Mouse (Mus musculus) heart, embryonic 11.5 days (tissue): ENCODE results near the gene Rapsn. TPM values are rescaled to one million over a fixed set of nuclear protein-coding genes. Genes with fewer than 3 reads are reported as not detected.

ENCODE experiments used
- ATAC-seq: fragments of 200-750 bp; cut with Nextera tagmentation; replicated peaks from 2 replicates; pipeline ENCODE4 v1.8.0; 2017; ENCODE audit warnings: moderate library complexity; ENCODE audit not compliant: insufficient number of reproducible peaks, low FRiP score, low TSS enrichment
- H3K27ac ChIP-seq: fragments of 300-500 bp; sonication (generic); 2 replicates; pipeline ENCODE4 v1.5.1; 2014; ENCODE audit warnings: mild to moderate bottlenecking, low read depth, low read length
- H3K27me3 ChIP-seq: fragments of 300-500 bp; sonication (generic); 2 replicates; pipeline ENCODE4 v1.6.1; 2014; ENCODE audit warnings: mild to moderate bottlenecking, low read length, mixed read lengths; ENCODE audit not compliant: control insufficient read depth, insufficient read depth
- H3K36me3 ChIP-seq: fragments of 300-500 bp; sonication (generic); 2 replicates; pipeline ENCODE4 v1.6.1; 2014; ENCODE audit warnings: mild to moderate bottlenecking, low read length, moderate library complexity, mixed read lengths; ENCODE audit not compliant: control insufficient read depth, insufficient read depth
- H3K4me1 ChIP-seq: fragments of 300-500 bp; sonication (generic); 2 replicates; pipeline ENCODE4 v1.6.1; 2014; ENCODE audit warnings: low read length; ENCODE audit not compliant: control insufficient read depth, insufficient read depth
- H3K4me2 ChIP-seq: fragments of 300-500 bp; sonication (generic); 2 replicates; pipeline ENCODE4 v1.6.1; 2014; ENCODE audit warnings: mild to moderate bottlenecking, moderate library complexity
- H3K4me3 ChIP-seq: fragments of 300-500 bp; sonication (generic); 2 replicates; pipeline ENCODE4 v1.5.1; 2014; ENCODE audit warnings: low read depth, low read length
- H3K9ac ChIP-seq: fragments of 300-500 bp; sonication (generic); 2 replicates; pipeline ENCODE4 v1.6.1; 2014; ENCODE audit warnings: mild to moderate bottlenecking, low read depth, low read length, moderate library complexity
- H3K9me3 ChIP-seq: fragments of 300-500 bp; sonication (generic); replicated peaks from 2 replicates; pipeline ENCODE4 v1.6.1; 2016; ENCODE audit warnings: low read length; ENCODE audit not compliant: control insufficient read depth
- WGBS: fragments of 180-500 bp; shearing (Covaris S2); extraction: QIAGEN DNeasy Blood & Tissue Kit; methylation state at CpG from one replicate; pipeline ENCODE4 v1.1.7; 2014; ENCODE audit not compliant: insufficient replicate concordance; 5-methylcytosine and 5-hydroxymethylcytosine counted together
- polyA plus RNA-seq: library from polyadenylated mRNA; unstranded; fragments of >200 nt; fragmentation: Nextera tagmentation; extraction: Ambion mirVana; gene quantifications from 2 replicates; pipeline ENCODE4 v1.2.1, GENCODE M21; 2014

Rapsn gene
- polyA plus RNA-seq, 1 experiment from 2014 or later = 11.3 TPM

DNA sequence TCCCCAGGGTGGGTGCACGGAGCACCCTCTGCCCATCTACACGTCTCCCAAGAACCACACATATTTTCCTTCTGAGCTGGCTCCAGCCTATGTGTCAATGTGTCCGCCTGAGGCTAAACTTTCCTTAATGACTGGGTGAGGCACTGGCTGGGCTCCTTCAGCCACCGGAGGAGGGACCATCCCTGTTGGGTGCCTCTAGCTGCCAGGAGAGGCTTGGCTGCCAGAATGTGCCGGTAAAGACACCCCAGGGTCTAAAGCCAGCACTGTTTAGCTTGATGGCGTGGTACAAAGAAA lies 33.4 kb downstream of the Rapsn start:
- peak overlapping the region; percentile 90 for H3K4me2 ChIP-seq
- no peak for ATAC-seq
- H3K4me3 ChIP-seq = peak overlapping the region; percentile 1; the same call in 1 of the 2 replicates
- peak overlapping the region; percentile 84 for H3K9ac ChIP-seq
- peak overlapping the region; percentile 87; the same call in 1 of the 2 replicates for H3K27ac ChIP-seq
- H3K4me1 ChIP-seq = peaks cover 19% of the 10 kb centered on the region
- no peaks in the 10 kb centered on the region for H3K9me3 ChIP-seq
- H3K27me3 ChIP-seq = no peaks in the 10 kb centered on the region
- peaks cover 13% of the 10 kb centered on the region for H3K36me3 ChIP-seq
- 51% methylated on average over 6 of the region's 6 CpGs for WGBS

DNA sequence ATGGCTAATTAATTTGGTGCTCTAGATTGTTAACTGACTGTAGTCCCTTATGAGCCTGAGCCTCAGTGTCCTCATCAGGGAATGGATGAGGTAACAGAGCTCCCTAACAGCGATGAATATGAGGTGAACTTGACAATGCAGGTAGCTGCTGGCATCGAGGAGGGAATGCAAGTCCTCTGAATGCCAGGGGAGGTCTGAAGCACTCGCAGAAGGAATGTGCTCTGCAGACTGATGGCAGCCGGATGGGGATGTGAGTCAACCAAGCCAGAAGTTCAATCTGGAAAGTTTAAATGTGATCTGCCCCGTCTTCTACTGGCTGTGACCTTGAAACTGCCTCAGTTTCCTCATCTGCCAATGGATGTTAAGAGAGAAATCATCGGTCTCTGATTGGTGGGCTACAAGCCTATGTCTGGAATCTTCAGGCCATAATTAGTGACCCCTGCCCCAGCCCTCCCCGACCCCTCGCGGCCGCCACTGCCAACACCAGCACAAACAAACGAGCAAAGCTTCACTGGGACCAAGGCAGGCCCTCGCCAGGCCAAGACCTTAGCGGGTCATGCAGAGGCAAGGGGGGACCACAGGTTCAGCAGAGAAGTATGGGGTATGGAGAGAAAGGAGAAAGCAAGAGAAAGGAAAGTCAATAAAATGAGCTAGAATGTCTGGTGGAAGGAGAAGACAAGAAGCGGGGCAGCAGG lies 34.0 kb downstream of the Rapsn start:
- peak overlapping the region; percentile 69 for H3K4me3 ChIP-seq
- 7% methylated on average over 14 of the region's 14 CpGs for WGBS
- H3K4me2 ChIP-seq = peak overlapping the region; percentile 90
- H3K27me3 ChIP-seq = no peaks in the 10 kb centered on the region
- H3K27ac ChIP-seq = peak overlapping the region; percentile 87
- H3K4me1 ChIP-seq = peaks cover 19% of the 10 kb centered on the region
- no peaks in the 10 kb centered on the region for H3K9me3 ChIP-seq
- peaks cover 7% of the 10 kb centered on the region for H3K36me3 ChIP-seq
- no peak for ATAC-seq
- H3K9ac ChIP-seq = peak overlapping the region; percentile 84

DNA sequence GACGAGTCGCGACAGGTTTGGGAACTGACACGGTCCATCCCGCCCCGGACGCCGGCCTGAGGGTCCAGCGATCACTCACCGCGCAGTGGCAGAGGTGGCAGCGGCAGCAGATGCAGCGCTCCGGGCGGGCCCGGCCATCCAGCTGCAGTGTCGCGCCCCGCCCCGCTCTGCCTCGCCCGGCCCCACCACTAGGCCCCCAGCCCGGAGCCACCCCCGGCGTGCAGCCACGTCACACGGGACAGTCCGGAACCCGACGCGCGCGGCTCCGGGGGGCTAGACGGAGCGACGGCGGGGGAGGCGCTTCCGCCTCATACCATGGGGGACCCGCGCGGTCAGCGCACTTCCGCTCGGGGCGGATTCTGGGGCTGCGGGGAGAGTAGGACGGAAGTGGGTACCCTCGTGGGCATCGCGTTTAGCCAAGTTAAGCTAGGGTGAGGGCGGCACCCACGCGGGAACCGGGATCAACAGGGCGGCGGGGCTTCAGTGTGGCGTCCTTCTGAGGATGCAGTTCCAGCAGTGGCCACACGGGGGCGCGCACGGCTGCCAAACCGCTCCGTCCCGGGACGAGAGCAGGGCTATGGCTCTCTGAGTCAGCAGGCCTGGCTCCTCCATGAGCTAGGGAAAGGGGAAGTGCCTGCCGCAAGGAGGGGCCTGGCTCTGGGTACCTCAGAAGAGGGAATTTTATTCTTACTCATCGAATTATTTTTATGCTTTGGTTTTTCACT lies 34.8 kb downstream of the Rapsn start, which contains the start of gene Slc39a13:
Gene Slc39a13 (minus strand): TSS at position 342 of the 725 bp plus-strand sequence.
- Histone ChIP-seq H3K4me3 (peak within 1 kb of the TSS; percentile 69), H3K9ac (peak within 1 kb of the TSS; percentile 84), H3K4me1 (peaks cover 19% of the 10 kb centered on the region), H3K9me3 (no peaks in the 10 kb centered on the region), H3K4me2 (peak within 1 kb of the TSS; percentile 90), H3K36me3 (0 out of 2 replicates have a peak, but pooled peaks cover 2% of the 10 kb centered on the region), H3K27me3 (no peaks in the 10 kb centered on the region), H3K27ac (peak within 1 kb of the TSS; percentile 87)
- under 1% methylated on average over 64 of the region's 69 CpGs for WGBS
- peak; percentile 94 for ATAC-seq

DNA sequence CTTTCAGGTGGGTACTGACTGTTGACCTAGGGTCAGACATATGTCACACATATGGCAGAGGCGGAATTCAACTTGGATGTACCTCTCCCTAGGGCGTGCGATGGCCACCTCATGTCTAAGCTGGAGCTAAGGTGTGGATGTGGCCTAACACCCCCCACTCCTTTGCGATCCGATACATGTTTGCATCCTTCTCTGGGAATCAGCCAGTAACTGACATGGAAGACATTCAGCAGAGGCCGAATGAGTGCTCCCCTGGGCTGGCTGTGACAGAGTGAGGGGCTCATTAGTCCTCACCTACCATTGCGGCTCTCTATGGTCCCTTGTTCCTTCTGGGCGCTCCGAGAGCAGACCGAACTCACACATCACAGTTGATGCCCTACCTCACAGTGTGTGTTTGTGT lies 35.6 kb downstream of the Rapsn start:
- 81% methylated on average over 10 of the region's 10 CpGs for WGBS

DNA sequence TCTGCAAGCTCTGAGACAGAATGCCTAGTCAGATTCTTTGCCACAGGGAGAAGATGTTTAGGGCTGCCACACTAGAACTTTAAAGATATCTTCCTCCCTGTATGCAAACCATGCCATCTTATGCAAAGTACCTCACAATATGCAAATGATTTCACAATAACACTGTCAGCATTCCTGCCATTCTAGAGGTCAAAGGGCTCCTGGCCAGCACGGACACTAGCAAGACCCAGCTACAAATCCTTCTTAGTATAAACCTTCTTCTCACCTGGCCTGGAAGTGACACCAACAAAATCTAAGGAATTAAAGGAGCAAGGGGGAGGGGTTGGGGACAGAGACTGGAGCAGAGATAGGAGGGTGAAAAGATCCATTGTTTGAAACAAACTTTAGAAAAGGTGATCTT lies 36.7 kb downstream of the Rapsn start:
- Histone ChIP-seq H3K27me3 (no peaks in the 10 kb centered on the region), H3K4me3 (no peak overlapping the region), H3K4me2 (no peak overlapping the region), H3K27ac (no peak overlapping the region), H3K4me1 (peaks cover 19% of the 10 kb centered on the region), H3K36me3 (no peaks in the 10 kb centered on the region), H3K9me3 (no peaks in the 10 kb centered on the region), H3K9ac (no peak overlapping the region)
- ATAC-seq = no peak
- 45% methylated on average over 1 of the region's 1 CpGs for WGBS

More for the DNA sequence above, 35.6 kb downstream of the Rapsn start:
- Histone ChIP-seq H3K4me2 (peak overlapping the region; percentile 90), H3K27ac (peak overlapping the region; percentile 87), H3K4me3 (peak overlapping the region; percentile 69), H3K36me3 (0 out of 2 replicates have a peak, but pooled peaks cover 2% of the 10 kb centered on the region), H3K9me3 (no peaks in the 10 kb centered on the region), H3K4me1 (peaks cover 19% of the 10 kb centered on the region), H3K9ac (peak overlapping the region; percentile 84), H3K27me3 (no peaks in the 10 kb centered on the region)
- no peak for ATAC-seq

DNA sequence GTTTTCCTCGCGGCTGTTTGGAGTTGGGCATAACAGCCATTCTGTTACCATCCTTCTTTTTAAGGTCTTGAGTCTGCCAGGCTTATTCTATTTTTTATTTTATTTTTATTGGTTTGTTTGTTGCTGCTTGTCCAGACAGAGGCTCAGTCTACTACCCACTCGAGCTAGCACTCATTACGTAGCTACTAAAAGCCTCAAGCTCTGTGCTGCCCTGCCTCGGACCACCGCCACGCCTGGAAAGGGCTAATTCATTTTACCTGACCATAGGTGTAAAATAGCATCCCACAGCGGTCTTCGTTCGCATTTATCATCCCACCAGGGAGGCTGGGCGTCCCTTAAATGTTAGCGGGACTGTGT lies 42.5 kb downstream of the Rapsn start:
- peak overlapping the region; percentile 81 for H3K4me2 ChIP-seq
- H3K4me3 ChIP-seq = peak overlapping the region; percentile 51
- no peak overlapping the region for H3K27ac ChIP-seq
- no peaks in the 10 kb centered on the region for H3K27me3 ChIP-seq
- H3K36me3 ChIP-seq = no peaks in the 10 kb centered on the region
- 25% methylated on average over 12 of the region's 12 CpGs for WGBS
- ATAC-seq = no peak
- peaks cover 6% of the 10 kb centered on the region for H3K4me1 ChIP-seq
- H3K9me3 ChIP-seq = no peaks in the 10 kb centered on the region
- H3K9ac ChIP-seq = peak overlapping the region; percentile 79

DNA sequence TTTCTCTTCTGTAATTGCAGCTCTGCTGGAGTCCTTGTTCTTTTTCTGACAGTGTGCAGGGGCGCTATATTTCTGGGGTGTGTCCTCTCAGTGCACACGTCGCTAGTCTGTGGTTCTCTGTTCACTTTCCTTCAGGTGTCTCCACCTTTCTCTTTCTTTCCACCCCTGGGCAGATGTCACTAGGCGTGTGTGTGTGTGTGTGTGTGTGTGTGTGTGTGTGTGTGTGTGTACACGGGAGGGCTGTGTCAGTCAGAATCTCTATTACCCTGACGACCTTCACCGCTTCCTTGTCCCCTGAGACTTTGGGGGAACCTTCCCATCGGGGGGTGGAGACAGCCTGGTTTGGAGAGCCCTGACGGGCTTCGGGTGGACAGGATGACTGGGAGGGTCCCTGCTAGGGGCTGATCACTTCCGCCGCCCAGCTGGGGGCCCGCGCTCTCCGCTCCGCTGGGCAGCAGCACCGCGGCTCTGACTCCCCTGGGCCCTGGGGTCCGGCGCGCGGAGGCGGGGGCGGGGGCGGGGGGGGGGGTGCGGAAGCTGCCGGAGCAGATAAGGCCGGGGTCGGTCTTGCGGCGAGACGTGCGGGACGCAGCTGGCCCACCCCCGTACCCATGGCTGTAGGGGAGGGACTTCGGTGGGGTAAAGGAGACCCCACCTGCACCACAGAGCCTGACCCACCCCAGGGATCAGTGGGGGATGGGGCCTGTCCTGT lies 43.0 kb downstream of the Rapsn start:
- no peaks in the 10 kb centered on the region for H3K27me3 ChIP-seq
- WGBS = under 1% methylated on average over 30 of the region's 36 CpGs
- H3K4me1 ChIP-seq = peaks cover 6% of the 10 kb centered on the region
- peak overlapping the region; percentile 81 for H3K4me2 ChIP-seq
- ATAC-seq = peak; percentile 51
- H3K36me3 ChIP-seq = no peaks in the 10 kb centered on the region
- H3K9ac ChIP-seq = peak overlapping the region; percentile 79
- no peaks in the 10 kb centered on the region for H3K9me3 ChIP-seq
- H3K27ac ChIP-seq = no peak overlapping the region
- H3K4me3 ChIP-seq = peak overlapping the region; percentile 51

DNA sequence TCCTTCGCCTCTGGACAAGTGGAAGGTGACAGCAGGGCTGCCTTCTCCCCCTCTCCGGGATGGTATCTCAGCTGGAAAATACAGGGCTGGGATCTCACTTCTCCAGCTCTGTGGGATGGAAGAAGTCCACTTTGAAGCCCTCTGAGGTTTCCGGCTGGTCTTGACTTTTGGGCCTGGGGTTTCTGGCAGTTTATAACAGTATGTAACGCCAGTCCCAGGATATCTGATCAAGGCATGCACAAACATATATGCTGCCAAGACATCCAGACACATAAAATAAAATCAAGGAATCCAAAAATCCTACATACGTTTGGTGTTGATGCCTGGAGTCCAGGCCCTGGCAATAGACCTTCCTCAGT lies 43.6 kb downstream of the Rapsn start:
- ATAC-seq = no peak
- no peaks in the 10 kb centered on the region for H3K9me3 ChIP-seq
- H3K27ac ChIP-seq = no peak overlapping the region
- H3K9ac ChIP-seq = peak overlapping the region; percentile 79
- H3K27me3 ChIP-seq = no peaks in the 10 kb centered on the region
- peaks cover 6% of the 10 kb centered on the region for H3K4me1 ChIP-seq
- peak overlapping the region; percentile 51 for H3K4me3 ChIP-seq
- no peaks in the 10 kb centered on the region for H3K36me3 ChIP-seq
- 22% methylated on average over 5 of the region's 5 CpGs for WGBS
- H3K4me2 ChIP-seq = peak overlapping the region; percentile 81
